Mouse (Mus musculus) bone marrow, adult 2 months (tissue): ENCODE results near the gene Anapc4.

ENCODE experiments used
- CTCF ChIP-seq: fragments of 200-500 bp; IDR thresholded peaks from 2 replicates; pipeline ENCODE4 v1.5.1; 2011; ENCODE audit warnings: low read length, control low read depth; ENCODE audit not compliant: control insufficient read depth, insufficient read depth
- POLR2A ChIP-seq: fragments of 200-500 bp; IDR thresholded peaks from 2 replicates; pipeline ENCODE4 v1.6.1; 2011; ENCODE audit warnings: low read depth, mild to moderate bottlenecking, control low read depth, low read length, borderline replicate concordance; ENCODE audit not compliant: control insufficient read depth

DNA sequence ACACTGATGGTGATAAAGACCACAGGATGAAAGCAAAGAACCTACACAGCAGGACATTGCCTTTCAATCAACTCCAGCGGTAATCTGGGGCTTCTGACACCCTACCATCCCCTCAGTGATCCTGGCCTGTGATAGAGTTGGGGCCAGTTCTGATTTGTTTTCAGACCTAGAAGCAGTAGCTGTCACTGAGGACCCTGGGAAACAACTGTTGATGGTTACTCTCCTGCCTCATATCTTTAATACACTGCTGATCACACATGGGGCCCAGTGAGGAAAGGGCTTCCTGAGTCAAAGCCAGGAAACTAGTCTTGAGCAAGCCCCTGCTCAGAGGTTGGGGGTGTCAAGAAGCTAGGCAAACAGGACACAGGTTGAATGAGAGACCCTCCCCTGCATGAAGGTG, 37.6 kb downstream of the Anapc4 start:
- TF ChIP-seq CTCF (no peak), POLR2A (no peak)
